Mouse (Mus musculus) embryonic facial prominence, embryonic 11.5 days (tissue): Measurements from ENCODE around the gene Sun5. TPM values are rescaled to one million over a fixed set of nuclear protein-coding genes. Genes with fewer than 3 reads are reported as not detected.
"Not testable (repeated sequence)": the region's sequence is repeated elsewhere in the genome, so short reads cannot be mapped to it uniquely, and the experiment has no call there.

Experiments used
- ATAC-seq: fragments of 200-750 bp; cut with Nextera tagmentation; replicated peaks from 2 replicates; pipeline ENCODE4 v1.8.0; 2017; ENCODE audit warnings: low read depth; ENCODE audit not compliant: insufficient number of reproducible peaks, low FRiP score, low TSS enrichment
- DNase-seq: peaks from one replicate; pipeline ENCODE4 v3.0.0-alpha.2; 2015; ENCODE audit warnings: low spot score
- H3K27ac ChIP-seq: fragments of 300-500 bp; sonication (generic); replicated peaks from 2 replicates; pipeline ENCODE4 v1.5.1; 2014; ENCODE audit warnings: mild to moderate bottlenecking, low read depth, low read length, control low read depth
- H3K27me3 ChIP-seq: fragments of 300-500 bp; sonication (generic); 2 replicates; pipeline ENCODE4 v1.6.1; 2014; ENCODE audit warnings: mild to moderate bottlenecking, low read length, moderate library complexity, mixed read lengths; ENCODE audit not compliant: control insufficient read depth, insufficient read depth
- H3K36me3 ChIP-seq: fragments of 300-500 bp; sonication (generic); replicated peaks from 2 replicates; pipeline ENCODE4 v1.6.1; 2014; ENCODE audit warnings: low read depth, mild to moderate bottlenecking, low read length, moderate library complexity, mixed read lengths; ENCODE audit not compliant: control insufficient read depth, insufficient read depth
- H3K4me1 ChIP-seq: fragments of 300-500 bp; sonication (generic); 2 replicates; pipeline ENCODE4 v1.6.1; 2014; ENCODE audit warnings: low read length, mixed read lengths; ENCODE audit not compliant: control insufficient read depth, insufficient read depth
- H3K4me2 ChIP-seq: fragments of 300-500 bp; sonication (generic); 2 replicates; pipeline ENCODE4 v1.6.1; 2014; ENCODE audit warnings: low read depth, mild to moderate bottlenecking, control low read depth, low read length, moderate library complexity
- H3K4me3 ChIP-seq: fragments of 300-500 bp; sonication (generic); 2 replicates; pipeline ENCODE4 v1.5.1; 2014; ENCODE audit warnings: low read depth, low read length, control low read depth
- H3K9ac ChIP-seq: fragments of 300-500 bp; sonication (generic); replicated peaks from 2 replicates; pipeline ENCODE4 v1.6.1; 2014; ENCODE audit warnings: mild to moderate bottlenecking, control low read depth, low read length
- H3K9me3 ChIP-seq: fragments of 300-500 bp; sonication (generic); replicated peaks from 2 replicates; pipeline ENCODE4 v1.6.1; 2016; ENCODE audit warnings: mild to moderate bottlenecking, low read length, inconsistent platforms, mixed read lengths; ENCODE audit not compliant: control insufficient read depth
- WGBS: fragments of 180-500 bp; shearing (Covaris S2); extraction: QIAGEN DNeasy Blood & Tissue Kit; methylation state at CpG from one replicate; pipeline ENCODE4 v1.1.7; 2014; 5-methylcytosine and 5-hydroxymethylcytosine counted together
- polyA plus RNA-seq: library from polyadenylated mRNA; unstranded; fragments of >200 nt; fragmentation: Nextera tagmentation; extraction: Ambion mirVana; gene quantifications from 2 replicates; pipeline ENCODE4 v1.2.1, GENCODE M21; 2014

Sun5 gene
- polyA plus RNA-seq, 1 experiment from 2014 or later = not detected

GRCm38 (mm10) chr2:153842854-153843253 lies 28.0 kb downstream of the Sun5 start:
- Histone ChIP-seq H3K4me2 (no peak overlapping the region), H3K4me1 (no peaks in the 10 kb centered on the region), H3K9ac (no peak overlapping the region), H3K36me3 (no peaks in the 10 kb centered on the region), H3K27ac (no peak overlapping the region), H3K9me3 (no peaks in the 10 kb centered on the region), H3K27me3 (no peaks in the 10 kb centered on the region), H3K4me3 (no peak overlapping the region)
- 87% methylated on average over 8 of the region's 8 CpGs for WGBS
- DNase-seq (no peak), ATAC-seq (no peak)

DNA sequence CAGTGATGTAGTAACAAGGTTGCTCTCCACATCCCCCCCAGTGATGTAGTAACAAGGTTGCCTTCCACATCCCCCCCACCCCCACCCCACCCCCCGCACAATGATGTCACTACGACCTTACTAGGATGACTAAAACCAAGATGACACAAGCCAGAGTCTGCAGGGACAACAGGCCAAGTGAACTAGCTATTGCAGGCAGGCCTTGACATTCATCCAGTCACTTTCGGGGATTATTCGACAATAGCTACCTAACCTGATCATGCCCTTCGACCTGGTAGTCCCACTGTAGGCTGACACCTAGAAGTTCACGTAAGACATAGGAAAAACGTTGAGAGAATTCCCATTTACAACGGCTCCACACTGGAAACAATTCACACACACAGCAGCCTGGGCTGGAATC lies 37.6 kb downstream of the Sun5 start:
- no peak for ATAC-seq
- no peak overlapping the region for H3K9ac ChIP-seq
- no peaks in the 10 kb centered on the region for H3K36me3 ChIP-seq
- no peaks in the 10 kb centered on the region for H3K27me3 ChIP-seq
- 86% methylated on average over 8 of the region's 8 CpGs for WGBS
- H3K4me2 ChIP-seq = no peak overlapping the region
- DNase-seq = no peak
- H3K4me1 ChIP-seq = no peaks in the 10 kb centered on the region
- H3K9me3 ChIP-seq = no peaks in the 10 kb centered on the region
- H3K4me3 ChIP-seq = no peak overlapping the region
- H3K27ac ChIP-seq = no peak overlapping the region

DNA sequence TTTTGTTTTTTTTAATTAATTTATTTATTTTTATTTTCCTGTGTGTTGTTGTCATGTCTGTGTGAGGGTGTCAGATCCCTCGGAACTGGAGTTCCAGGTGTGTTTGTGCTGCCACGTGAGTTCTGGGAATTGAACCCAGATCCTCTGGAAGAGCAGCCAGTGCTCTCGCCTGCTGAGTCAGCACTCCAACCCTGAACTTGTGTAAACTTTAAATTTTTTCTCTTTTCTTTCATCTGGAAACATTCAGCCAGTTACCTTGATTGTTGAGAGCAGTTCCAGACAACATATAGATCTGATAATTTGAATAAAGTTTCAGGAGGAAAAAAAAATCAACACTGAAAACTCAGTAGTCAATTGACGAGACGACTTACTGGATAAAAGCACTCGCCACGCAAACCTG lies 42.2 kb downstream of the Sun5 start:
- DNase-seq = no peak
- no peak overlapping the region for H3K9ac ChIP-seq
- no peaks in the 10 kb centered on the region for H3K9me3 ChIP-seq
- no peak overlapping the region for H3K4me2 ChIP-seq
- no peaks in the 10 kb centered on the region for H3K36me3 ChIP-seq
- H3K4me3 ChIP-seq = no peak overlapping the region
- ATAC-seq = no peak
- WGBS = 76% methylated on average over 7 of the region's 7 CpGs
- H3K27me3 ChIP-seq = no peaks in the 10 kb centered on the region
- no peak overlapping the region for H3K27ac ChIP-seq
- H3K4me1 ChIP-seq = no peaks in the 10 kb centered on the region; the same call in 1 of the 2 replicates

- DNase-seq (no peak), ATAC-seq (no peak)
- H3K9me3 ChIP-seq = no peaks in the 10 kb centered on the region
- H3K9ac ChIP-seq = no peak overlapping the region
- H3K36me3 ChIP-seq = no peaks in the 10 kb centered on the region
- 82% methylated on average over 8 of the region's 8 CpGs for WGBS
- H3K4me3 ChIP-seq = no peak overlapping the region
- no peak overlapping the region for H3K4me2 ChIP-seq
- no peaks in the 10 kb centered on the region for H3K27me3 ChIP-seq
- H3K4me1 ChIP-seq = no peaks in the 10 kb centered on the region; the same call in 1 of the 2 replicates
- no peak overlapping the region for H3K27ac ChIP-seq
Observed at GRCm38 (mm10) chr2:153827171-153827830, 43.6 kb downstream of the Sun5 start.

- not testable (repeated sequence) for H3K27ac ChIP-seq, H3K4me3 ChIP-seq, H3K4me1 ChIP-seq, DNase-seq, H3K4me2 ChIP-seq, H3K9me3 ChIP-seq, H3K36me3 ChIP-seq, H3K9ac ChIP-seq, H3K27me3 ChIP-seq, ATAC-seq
- 64% methylated on average over 32 of the region's 32 CpGs for WGBS
Observed at GRCm38 (mm10) chr2:153825900-153826299, 45.0 kb downstream of the Sun5 start.

DNA sequence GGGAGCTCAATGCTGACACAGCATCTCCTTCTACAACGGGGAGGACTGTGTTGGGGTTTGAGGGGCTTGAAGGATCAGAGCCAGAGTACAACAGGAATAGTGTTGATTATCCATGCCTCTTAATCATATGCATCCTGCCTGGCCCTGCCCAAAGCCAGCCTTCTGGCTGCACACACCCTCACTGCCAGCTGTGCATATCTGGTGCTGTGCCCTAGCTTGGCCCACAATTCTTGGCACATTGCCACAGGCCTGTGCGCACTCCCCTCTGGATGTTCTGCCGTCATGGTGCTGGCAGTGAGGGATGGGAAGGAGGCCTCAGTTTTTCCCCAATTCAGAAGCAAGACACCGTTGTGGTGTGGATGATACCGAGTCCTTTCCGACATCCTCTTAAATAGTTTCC lies 46.3 kb downstream of the Sun5 start:
- H3K4me3 ChIP-seq = no peak overlapping the region
- no peak overlapping the region for H3K4me2 ChIP-seq
- no peak overlapping the region for H3K27ac ChIP-seq
- H3K9me3 ChIP-seq = no peaks in the 10 kb centered on the region
- WGBS = 87% methylated on average over 6 of the region's 6 CpGs
- H3K9ac ChIP-seq = no peak overlapping the region
- H3K4me1 ChIP-seq = no peaks in the 10 kb centered on the region; the same call in 1 of the 2 replicates
- ATAC-seq (no peak), DNase-seq (no peak)
- no peaks in the 10 kb centered on the region for H3K36me3 ChIP-seq
- H3K27me3 ChIP-seq = no peaks in the 10 kb centered on the region

- no peaks in the 10 kb centered on the region for H3K9me3 ChIP-seq
- ATAC-seq (no peak), DNase-seq (no peak)
- H3K4me1 ChIP-seq = no peaks in the 10 kb centered on the region; the same call in 1 of the 2 replicates
- no peak overlapping the region for H3K9ac ChIP-seq
- whole genome bisulfite sequencing = 93% methylated on average over 2 of the region's 2 CpGs
- no peaks in the 10 kb centered on the region for H3K36me3 ChIP-seq
- H3K27me3 ChIP-seq = no peaks in the 10 kb centered on the region
- no peak overlapping the region for H3K4me2 ChIP-seq
- no peak overlapping the region for H3K4me3 ChIP-seq
- H3K27ac ChIP-seq = no peak overlapping the region
Observed at GRCm38 (mm10) chr2:153822005-153822543, 48.8 kb downstream of the Sun5 start.

GRCm38 (mm10) chr2:153809921-153810320 lies 61.0 kb downstream of the Sun5 start:
- Histone ChIP-seq H3K27me3 (no peaks in the 10 kb centered on the region), H3K27ac (no peak overlapping the region), H3K9ac (no peak overlapping the region), H3K9me3 (no peaks in the 10 kb centered on the region), H3K4me1 (no peaks in the 10 kb centered on the region), H3K4me2 (no peak overlapping the region), H3K36me3 (no peaks in the 10 kb centered on the region), H3K4me3 (no peak overlapping the region)
- DNase-seq = no peak
- 78% methylated on average over 3 of the region's 3 CpGs for WGBS
- ATAC-seq = no peak
